Mouse (Mus musculus): ENCODE results near the gene Eno2.

Eno2 gene

DNA sequence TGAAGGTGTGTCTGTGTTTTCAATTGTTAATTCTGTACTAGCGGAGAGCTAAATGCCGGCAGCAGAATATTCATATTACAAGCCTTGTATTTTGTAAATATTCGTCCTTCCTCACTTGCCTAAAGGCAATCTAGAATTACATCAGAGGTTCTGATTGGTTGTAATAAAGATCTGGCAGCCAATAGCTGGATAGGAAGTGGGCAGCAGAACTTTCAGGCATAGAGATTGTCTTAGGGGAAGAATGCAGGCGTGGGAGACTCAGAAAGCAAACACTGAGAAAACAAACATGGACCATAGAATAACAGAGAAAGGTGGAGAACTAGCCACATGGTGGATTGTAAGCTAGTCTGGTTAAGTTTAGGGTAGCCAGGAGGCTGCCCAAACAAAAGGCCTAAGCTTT is 20.6 kb upstream of the Eno2 start:
- ChIA-PET POLR2A (interaction anchor here in 3 of 4 experiments (0.5 to 6.7 kb wide), 18 partner anchors 10 to 407 kb away, joined by 3 to 44 read pairs (median 4); partner anchors contain the start of genes Grcc10 (in 3 of the 3), Eno2 (in 1 of the 3), Gm45234 (in 1 of the 3) and Lrrc23 (in 1 of the 3)), CTCF (interaction anchor here (0.6 to 1.2 kb wide), 5 partner anchors 13 to 57 kb away, joined by 3 to 7 read pairs (median 4); no protein-coding TSS in a partner anchor)

DNA sequence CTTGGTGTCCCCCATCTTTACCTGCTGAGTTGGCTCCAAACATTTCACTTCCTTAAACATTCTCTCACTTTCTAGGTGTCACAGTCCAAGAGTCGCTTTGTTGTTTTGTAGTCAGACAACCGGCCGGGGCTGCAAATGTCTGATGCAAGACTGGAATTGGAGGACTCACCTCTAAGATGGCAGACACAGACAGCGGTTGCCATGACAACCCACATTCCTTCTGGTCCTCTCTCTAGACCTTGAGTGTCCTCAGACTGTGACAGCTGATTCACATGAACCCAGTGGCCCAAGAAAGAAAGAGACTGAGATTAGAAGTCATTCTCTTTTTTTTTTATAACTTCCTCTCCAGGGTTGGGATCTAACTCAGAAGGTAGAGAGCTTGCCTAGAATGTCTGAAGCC is 20.0 kb upstream of the Eno2 start:
- POLR2A ChIA-PET: interaction anchor here in 3 of 4 experiments (0.9 to 6.7 kb wide), 12 partner anchors 10 to 407 kb away, joined by 3 to 44 read pairs (median 4); partner anchors contain the start of genes Grcc10 (in 3 of the 3), Eno2 (in 1 of the 3), Gm45234 (in 1 of the 3) and Lrrc23 (in 1 of the 3)
- CTCF ChIA-PET: interaction anchor here (0.6 to 1.2 kb wide), 5 partner anchors 14 to 23 kb away, joined by 3 to 7 read pairs (median 3); no protein-coding TSS in a partner anchor

DNA sequence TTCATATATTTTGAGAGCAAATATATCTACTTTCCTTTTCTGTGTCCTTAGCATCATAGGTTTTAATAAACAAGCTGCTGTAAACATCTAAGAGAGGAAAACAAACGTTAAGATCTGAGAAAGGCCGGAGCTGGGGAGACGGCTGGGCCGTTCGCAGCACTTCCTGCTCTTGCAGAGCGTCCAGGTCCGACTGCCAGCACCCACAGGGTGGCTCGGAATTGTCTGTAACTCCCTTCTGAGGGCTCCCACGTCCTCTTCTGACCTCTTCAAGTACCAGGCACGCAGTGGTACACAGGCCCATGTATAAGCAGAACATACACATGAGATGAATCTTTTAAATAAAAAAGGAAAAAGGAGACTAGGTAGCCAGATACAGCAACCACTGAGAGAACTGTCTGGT is 18.2 kb upstream of the Eno2 start:
- ChIA-PET CTCF (no interaction called here), POLR2A (interaction anchor here in 2 of 4 experiments (0.6 to 4.6 kb wide), 10 partner anchors 9 to 305 kb away, joined by 3 to 18 read pairs (median 4); partner anchors contain the start of genes Grcc10 (in 2 of the 2), Emg1 (in 1 of the 2), Phb2 (in 1 of the 2) and Spsb2 (in 1 of the 2))

DNA sequence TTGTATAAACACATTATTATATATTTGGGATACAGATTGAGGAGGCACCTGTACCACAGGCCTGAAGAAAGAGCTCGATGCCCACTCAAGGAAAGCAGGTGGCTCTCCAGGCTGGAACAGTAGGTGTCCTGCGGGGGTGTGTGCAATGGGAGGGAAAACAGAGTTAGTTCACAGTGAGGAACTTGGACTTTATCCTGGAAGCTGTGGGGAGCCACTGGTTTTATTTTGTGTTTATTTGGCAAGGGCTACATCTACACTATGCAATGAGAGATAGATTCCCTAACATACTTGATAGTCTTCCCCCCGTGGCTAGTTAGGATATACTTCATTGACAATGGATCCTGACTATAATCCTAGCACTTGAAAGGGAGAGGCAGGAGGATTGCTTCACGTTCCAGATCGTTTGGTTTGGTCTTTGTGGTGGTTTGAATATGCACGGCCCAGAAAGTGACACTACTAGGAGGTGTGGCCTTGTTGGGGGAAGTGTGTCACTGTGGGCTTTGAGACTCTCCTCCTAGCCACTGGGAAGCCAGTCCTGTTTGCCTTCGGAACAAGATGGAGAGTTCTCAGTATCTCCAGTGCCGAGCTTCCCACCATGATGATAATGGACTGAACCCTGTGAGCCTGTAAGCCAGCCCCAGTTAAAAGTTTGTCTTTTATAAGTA is 17.4 kb upstream of the Eno2 start:
- POLR2A ChIA-PET: interaction anchor here in 2 of 4 experiments (0.6 to 9.9 kb wide), 7 partner anchors 16 to 46 kb away, joined by 3 to 59 read pairs (median 7); partner anchors contain the start of genes Grcc10 (in 1 of the 2) and Spsb2 (in 1 of the 2)
- CTCF ChIA-PET: interaction anchor here in 1 of 4 experiments (0.7 to 1.1 kb wide), 3 partner anchors 19 to 63 kb away, joined by 3 to 8 read pairs (median 3); no protein-coding TSS in a partner anchor

DNA sequence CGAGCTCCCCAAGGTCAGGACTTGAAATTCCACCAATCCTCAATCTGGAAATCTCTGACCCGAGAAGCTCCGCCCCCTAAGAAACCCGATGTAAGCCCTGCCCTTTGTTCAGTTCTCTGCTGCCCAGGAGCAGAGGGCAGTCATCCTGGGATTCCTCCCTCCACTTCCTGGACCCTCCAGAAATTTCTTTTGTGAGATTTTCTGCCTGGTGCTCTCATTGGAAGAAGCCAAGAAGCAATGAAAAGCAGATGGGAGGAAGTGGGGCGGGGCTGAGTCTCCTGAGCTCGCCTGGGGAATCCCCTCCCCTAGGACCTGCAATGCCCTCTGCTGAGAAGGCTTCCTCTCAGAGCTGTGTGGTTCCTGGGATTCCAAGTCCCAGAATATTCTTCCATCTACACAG is 13.0 kb upstream of the Eno2 start:
- ChIA-PET POLR2A (interaction anchor here (0.7 to 9.9 kb wide), 68 partner anchors 9 to 433 kb away, joined by 3 to 59 read pairs (median 5); partner anchors contain the start of genes Grcc10 (in 4 of the 4), Cdca3 (in 2 of the 4), Eno2 (in 2 of the 4) and Gm45234 (in 2 of the 4)), CTCF (interaction anchor here (0.6 to 2.6 kb wide), 31 partner anchors 8 to 540 kb away, joined by 3 to 15 read pairs (median 4); partner anchors contain the start of genes Atn1 (in 1 of the 4), C1rl (in 1 of the 4), Cdca3 (in 1 of the 4) and Eno2 (in 1 of the 4))

DNA sequence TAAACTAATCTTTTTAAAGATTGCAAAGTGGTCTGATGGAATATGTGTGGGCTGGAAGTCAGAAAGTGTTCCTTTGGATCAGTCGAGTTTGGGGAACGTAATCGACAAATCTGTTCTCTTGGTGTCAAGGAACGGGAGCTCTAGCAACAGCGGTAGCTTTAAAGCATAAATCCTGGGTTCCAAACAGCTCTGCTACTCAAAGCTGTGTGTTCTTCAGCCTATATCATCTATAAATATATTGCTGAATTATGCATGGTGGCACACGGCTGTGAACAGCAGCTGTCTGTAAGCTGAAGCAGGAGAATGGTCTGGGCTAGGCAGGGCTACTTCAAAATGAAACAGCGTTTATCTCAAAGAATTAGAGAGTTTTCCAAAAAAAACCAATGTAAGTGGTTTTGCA is 11.4 kb upstream of the Eno2 start:
- POLR2A ChIA-PET: interaction anchor here (0.6 to 9.9 kb wide), 10 partner anchors 9 to 150 kb away, joined by 3 to 59 read pairs (median 6); partner anchors contain the start of genes Grcc10 (in 2 of the 4), Atn1 (in 1 of the 4), Gm45234 (in 1 of the 4) and Mlf2 (in 1 of the 4)
- CTCF ChIA-PET: interaction anchor here in 1 of 4 experiments (1.1 to 2.6 kb wide), 3 partner anchors 25 to 491 kb away, joined by 3 to 15 read pairs (median 3); partner anchors contain the start of gene P3h3

DNA sequence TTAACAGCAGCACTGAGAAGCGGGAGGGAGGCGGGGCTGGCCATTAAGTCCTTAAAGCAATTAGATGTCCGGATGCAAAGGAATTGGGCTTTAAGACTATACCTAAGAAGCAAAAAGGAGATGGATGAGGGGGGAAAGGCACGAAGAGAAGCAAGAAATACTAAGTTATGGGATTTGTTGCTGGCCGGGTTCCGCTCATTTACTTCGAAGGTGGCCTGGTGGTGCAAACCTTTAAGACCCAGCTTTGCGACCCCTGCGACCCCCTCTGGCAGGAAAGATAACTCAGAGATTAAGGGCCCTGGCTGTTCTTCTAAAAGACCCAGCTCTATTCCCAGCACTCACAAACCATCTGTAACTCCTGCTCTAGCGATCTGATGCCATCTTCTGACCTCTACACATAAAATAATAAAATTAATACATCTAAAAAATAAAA is 10.5 kb upstream of the Eno2 start:
- POLR2A ChIA-PET: interaction anchor here in 2 of 4 experiments (0.6 to 9.9 kb wide), 15 partner anchors 10 to 309 kb away, joined by 3 to 59 read pairs (median 4); partner anchors contain the start of genes Grcc10 (in 2 of the 2), Atn1 (in 1 of the 2), Cdca3 (in 1 of the 2) and Eno2 (in 1 of the 2)
- CTCF ChIA-PET: interaction anchor here in 1 of 4 experiments (1.1 kb wide), 1 partner anchor 17 kb away, joined by 3 read pairs; no protein-coding TSS in a partner anchor

DNA sequence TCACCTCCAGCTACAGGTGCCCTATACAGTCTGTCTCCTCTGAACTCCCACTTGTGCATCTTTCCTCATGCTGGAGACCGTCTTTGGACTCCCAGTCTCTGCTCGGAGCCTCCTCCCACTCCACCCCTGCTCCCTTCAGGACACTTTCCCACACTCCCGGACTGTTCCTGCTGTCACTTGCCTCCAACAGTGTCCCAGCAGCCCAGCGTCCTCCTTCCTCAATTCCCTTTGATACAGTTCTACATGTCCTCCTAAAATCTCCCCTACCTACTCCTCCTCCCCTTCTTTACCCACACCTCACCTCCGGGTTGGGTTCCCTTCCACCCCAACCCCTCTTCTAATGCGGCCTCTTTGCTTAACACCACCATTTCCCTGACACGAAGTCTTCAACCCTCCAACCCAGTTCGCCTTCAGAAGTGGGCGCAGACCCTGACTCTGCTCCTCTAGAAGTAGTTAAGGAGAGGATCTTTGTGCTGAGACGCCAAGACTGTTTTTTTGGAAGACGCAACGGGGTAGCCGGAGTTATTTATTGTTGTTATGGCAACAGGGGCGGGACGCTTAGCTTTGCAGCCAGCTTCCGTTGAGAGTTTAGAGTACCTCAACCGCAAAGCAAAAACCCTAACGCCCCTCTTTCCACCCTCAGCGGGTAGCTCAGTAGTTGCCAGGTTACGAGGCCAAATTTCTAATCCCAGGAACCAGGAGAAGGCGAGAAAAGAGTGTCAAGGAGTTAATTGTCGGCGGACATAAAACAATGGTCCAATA is 9.9 kb upstream of the Eno2 start, which contains the start of gene Lrrc23:
TSS of gene Lrrc23 (minus strand) at position 506 of the 762 bp plus-strand sequence.
- POLR2A ChIA-PET: interaction anchor here (0.6 to 9.9 kb wide), 22 partner anchors 10 to 151 kb away, joined by 3 to 59 read pairs (median 4); partner anchors contain the start of genes Grcc10 (in 3 of the 4), Eno2 (in 2 of the 4), Atn1 (in 1 of the 4) and Cdca3 (in 1 of the 4)
- CTCF ChIA-PET: interaction anchor here in 2 of 4 experiments (0.9 to 1.1 kb wide), 2 partner anchors 16 to 66 kb away, joined by 3 read pairs; no protein-coding TSS in a partner anchor

DNA sequence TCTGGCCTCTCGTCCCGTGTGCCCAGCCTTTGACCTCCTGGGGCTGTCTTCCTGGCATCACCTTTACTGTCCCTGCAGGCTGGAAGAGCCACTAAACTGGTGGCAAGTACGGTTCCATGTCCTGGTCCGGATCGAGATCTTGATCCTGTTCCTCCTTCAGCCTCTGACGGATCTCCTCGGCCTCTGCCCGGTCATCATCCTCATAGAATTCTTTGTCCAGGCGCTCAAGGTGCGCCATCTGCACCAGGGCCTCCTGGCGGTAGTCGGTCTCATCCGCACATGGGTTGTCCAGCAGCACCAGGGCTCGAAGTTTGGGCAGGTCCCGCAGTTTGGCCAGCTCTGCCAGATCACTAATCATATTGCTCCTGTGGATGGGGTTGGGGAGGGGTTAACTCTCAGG is 1.0 kb upstream of the Eno2 start:
- ChIA-PET POLR2A (interaction anchor here in 3 of 4 experiments (0.9 to 22.3 kb wide), 20 partner anchors 12 to 160 kb away, joined by 3 to 449 read pairs (median 6); partner anchors contain the start of genes Atn1 (in 2 of the 3), Cdca3 (in 2 of the 3), Gm45234 (in 2 of the 3) and Grcc10 (in 2 of the 3)), CTCF (interaction anchor here (0.6 to 2.1 kb wide), 6 partner anchors 11 to 171 kb away, joined by 3 to 14 read pairs (median 4); no protein-coding TSS in a partner anchor)

DNA sequence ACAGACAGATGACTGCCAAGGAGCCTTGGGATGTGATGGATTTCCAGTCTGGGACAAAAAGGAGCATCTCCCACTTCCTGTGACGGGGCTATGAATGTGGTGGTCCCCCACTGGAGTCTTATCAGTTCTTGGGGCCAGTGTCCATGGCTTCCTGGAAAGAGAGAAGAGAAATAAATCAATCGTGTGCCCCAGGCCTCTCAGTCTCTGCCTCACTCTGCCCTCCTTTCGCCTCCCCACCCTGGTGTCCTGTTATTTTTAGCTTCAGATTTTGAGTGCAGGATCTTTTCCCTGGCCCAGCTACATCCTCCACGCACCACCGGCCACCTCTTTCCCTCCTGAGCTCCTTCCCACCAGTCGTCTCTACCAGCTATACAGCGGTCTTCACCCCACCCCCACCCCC is 540 bp upstream of the Eno2 start:
- POLR2A ChIA-PET: interaction anchor here in 3 of 4 experiments (0.7 to 22.3 kb wide), 30 partner anchors 8 to 344 kb away, joined by 3 to 449 read pairs (median 5); partner anchors contain the start of genes Grcc10 (in 3 of the 3), Atn1 (in 2 of the 3), Cdca3 (in 2 of the 3) and Gm45234 (in 2 of the 3)

DNA sequence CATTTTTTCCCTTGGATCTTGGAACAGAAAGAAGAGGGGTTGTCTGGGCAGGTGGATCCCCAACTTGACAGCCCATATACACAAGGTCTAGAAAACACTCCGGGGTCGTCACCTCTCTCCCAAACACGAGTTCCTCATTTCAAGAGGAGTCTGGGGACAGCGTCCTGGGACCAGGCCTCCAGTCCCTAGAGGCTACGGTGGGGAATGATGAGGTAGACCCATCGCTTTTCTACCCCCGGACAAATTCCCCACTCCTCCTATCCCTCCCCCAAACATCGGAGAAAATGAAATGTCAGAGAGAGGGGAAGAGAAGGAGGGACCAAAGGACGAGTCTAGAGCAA is 799 bp downstream of the Eno2 start:
- POLR2A ChIA-PET: interaction anchor here (0.8 to 22.3 kb wide), 21 partner anchors 10 to 397 kb away, joined by 3 to 449 read pairs (median 7); partner anchors contain the start of genes Grcc10 (in 4 of the 4), Atn1 (in 2 of the 4), Gm45234 (in 2 of the 4) and Cdca3 (in 1 of the 4)
- CTCF ChIA-PET: interaction anchor here in 2 of 4 experiments (1.2 to 2.1 kb wide), 4 partner anchors 10 to 91 kb away, joined by 3 to 14 read pairs (median 7); no protein-coding TSS in a partner anchor

More for the DNA sequence above, 540 bp upstream of the Eno2 start:
- CTCF ChIA-PET: interaction anchor here in 3 of 4 experiments (0.6 to 2.1 kb wide), 5 partner anchors 11 to 25 kb away, joined by 3 to 14 read pairs (median 4); no protein-coding TSS in a partner anchor

DNA sequence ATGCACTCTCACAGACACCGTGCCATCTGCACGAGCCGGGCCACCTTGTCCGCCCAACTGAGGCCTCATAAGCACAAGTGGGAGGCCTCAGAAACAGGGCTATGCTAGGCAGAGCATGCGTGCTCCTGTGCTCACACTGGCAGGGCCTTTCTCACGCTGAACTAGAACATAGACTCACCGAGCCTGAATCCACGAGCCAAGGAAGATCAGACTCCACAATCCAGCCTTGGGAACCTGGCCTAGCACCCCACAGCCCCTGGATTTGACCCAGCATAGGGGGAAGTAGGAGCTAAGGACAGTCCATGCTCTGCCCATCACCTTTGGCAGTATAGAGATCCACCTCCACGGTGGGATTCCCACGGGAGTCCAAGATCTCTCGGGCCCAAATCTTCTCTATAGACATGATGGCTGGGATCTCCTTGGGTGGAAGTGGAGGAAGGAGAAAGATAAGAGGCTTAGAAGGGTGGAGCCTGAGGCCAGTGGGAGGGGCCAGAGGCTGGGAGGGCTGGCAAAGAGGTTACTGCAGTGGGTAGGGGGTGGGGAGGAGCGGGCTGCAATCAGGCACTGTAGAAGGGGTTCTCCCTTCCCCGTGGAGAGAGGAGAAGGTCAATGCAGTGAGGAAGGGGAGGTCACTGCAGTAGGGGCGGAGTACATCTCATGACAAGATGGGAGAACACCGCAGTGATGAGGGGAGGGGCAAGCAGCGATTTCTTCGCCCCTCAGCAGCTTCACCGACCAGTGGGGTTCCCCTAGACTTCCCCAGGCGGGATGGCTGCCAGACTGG is 1.4 kb downstream of the Eno2 start:
- ChIA-PET CTCF (interaction anchor here in 1 of 4 experiments (1.2 to 1.6 kb wide), 2 partner anchors 14 to 91 kb away, joined by 3 to 10 read pairs; no protein-coding TSS in a partner anchor), POLR2A (interaction anchor here (0.5 to 22.3 kb wide), 17 partner anchors 9 to 397 kb away, joined by 3 to 449 read pairs (median 11); partner anchors contain the start of genes Grcc10 (in 4 of the 4), Atn1 (in 2 of the 4), Gm45234 (in 2 of the 4) and Cdca3 (in 1 of the 4))

DNA sequence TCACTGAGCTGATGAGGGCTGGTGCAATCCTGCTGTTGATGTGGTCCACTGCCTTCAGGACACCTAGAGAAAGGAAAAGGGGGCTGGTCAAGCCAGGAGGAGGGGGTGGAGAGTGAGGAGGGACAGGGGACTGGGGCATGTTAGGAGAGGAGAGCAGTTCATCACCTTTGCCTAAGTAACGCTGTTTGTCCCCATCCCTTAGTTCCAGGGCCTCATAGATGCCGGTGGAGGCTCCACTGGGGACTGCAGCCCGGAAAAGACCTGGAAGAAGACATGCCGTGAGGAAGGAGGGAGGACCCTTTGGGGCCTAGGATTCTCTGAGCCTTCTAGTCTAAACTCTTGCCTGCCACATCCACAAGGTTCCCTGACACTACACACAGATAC is 1.9 kb downstream of the Eno2 start:
- CTCF ChIA-PET: interaction anchor here in 1 of 4 experiments (0.5 kb wide), 1 partner anchor 105 kb away, joined by 3 read pairs; no protein-coding TSS in a partner anchor
- POLR2A ChIA-PET: interaction anchor here (0.5 to 22.3 kb wide), 14 partner anchors 9 to 137 kb away, joined by 3 to 449 read pairs (median 10); partner anchors contain the start of genes Grcc10 (in 4 of the 4), Atn1 (in 1 of the 4), Cdca3 (in 1 of the 4) and Gm45234 (in 1 of the 4)

DNA sequence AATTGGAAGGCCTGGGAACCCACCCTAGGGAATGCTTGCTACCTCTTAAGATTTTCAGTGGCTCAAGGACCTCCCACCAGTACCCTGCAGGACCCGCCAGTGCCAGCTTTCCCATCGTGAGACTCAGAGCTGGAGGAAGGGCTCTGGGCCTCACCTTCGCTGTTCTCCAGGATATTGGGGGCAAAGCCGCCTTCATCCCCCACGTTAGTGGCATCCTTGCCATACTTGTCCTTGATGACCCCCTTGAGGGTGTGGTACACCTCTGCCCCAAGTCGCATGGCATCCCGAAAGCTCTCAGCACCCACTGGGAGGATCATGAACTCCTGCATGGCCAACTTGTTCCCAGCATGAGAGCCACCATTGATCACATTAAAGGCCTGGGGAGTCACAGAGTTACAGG is 3.5 kb downstream of the Eno2 start:
- ChIA-PET POLR2A (interaction anchor here in 2 of 4 experiments (1.1 to 22.3 kb wide), 8 partner anchors 11 to 398 kb away, joined by 3 to 449 read pairs (median 6); partner anchors contain the start of genes Grcc10 (in 2 of the 2), Cdca3 (in 1 of the 2), Gm45234 (in 1 of the 2) and Ptpn6 (in 1 of the 2)), CTCF (no interaction called here)

DNA sequence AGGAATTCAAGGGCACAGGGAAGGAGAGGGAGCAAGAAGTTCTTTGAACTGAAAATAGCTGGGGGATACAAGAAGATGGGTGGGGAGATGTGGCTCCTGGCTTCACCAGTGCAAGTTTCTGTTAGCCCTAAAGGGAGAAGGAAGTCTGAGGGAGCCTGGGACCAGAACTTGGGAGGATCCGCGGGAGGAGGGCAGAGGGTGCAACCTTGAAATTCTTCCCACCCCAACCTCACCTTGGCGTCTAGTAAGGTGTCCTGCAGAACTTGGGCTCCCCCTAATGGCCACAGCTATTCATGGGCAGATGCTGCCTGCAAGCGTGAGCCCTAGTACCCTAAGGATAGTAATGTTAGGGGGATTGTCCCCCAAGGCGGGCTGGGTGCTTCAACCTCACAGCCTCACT is 10.2 kb downstream of the Eno2 start:
- ChIA-PET CTCF (interaction anchor here (0.6 to 5.0 kb wide), 42 partner anchors 10 to 278 kb away, joined by 3 to 46 read pairs (median 4); partner anchors contain the start of genes Eno2 (in 2 of the 4), Grcc10 (in 2 of the 4), C1rl (in 1 of the 4) and Mlf2 (in 1 of the 4)), POLR2A (interaction anchor here (0.5 to 22.3 kb wide), 59 partner anchors 10 to 433 kb away, joined by 3 to 449 read pairs (median 5); partner anchors contain the start of genes Grcc10 (in 4 of the 4), Emg1 (in 3 of the 4), Phb2 (in 3 of the 4) and Eno2 (in 2 of the 4))
